Mouse (Mus musculus) kidney, postnatal 36 days (tissue): ENCODE data around the gene Sltm.
A peak's percentile ranks its signal among the peaks of the same experiment; 100 is the strongest.
"Not testable (repeated sequence)": the region's sequence is repeated elsewhere in the genome, so short reads cannot be mapped to it uniquely, and the experiment has no call there.

Experiments used
- DNase-seq, 2 experiments: peaks; one replicate each; pipeline ENCODE4 v3.0.0; 2021 to 2022; ENCODE audit warnings: mixed read lengths in 2 of 2

Gene Sltm

GRCm38 (mm10) chr9:70542305-70543041 lies at the start of gene Sltm:
TSS of gene Sltm (plus strand) at chr9:70542754.
- peak; percentile 99 to 100 for DNase-seq

- DNase-seq, result no peak
These were observed 49.5 kb upstream of the Sltm start for GRCm38 (mm10) chr9:70493038-70493437.

DNA sequence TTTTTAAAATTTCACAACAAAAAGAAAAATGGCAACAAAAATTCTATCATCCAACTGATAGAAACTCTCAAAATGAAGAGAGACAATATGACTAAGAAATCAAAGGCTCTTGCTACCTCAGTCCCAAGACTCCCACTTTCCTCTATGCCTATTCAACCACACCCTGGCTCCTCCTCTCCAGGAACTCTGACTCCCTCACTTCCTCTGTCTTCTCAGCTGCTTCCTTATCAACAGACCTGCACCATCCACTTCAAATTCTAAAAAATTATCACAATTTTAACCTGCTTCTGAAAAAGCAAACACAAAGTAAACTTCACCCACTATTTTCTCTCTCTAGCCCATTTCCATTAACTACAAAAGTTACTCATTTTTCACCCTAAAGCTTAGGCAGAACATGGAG lies 45.6 kb upstream of the Sltm start:
- DNase-seq, result no peak

DNA sequence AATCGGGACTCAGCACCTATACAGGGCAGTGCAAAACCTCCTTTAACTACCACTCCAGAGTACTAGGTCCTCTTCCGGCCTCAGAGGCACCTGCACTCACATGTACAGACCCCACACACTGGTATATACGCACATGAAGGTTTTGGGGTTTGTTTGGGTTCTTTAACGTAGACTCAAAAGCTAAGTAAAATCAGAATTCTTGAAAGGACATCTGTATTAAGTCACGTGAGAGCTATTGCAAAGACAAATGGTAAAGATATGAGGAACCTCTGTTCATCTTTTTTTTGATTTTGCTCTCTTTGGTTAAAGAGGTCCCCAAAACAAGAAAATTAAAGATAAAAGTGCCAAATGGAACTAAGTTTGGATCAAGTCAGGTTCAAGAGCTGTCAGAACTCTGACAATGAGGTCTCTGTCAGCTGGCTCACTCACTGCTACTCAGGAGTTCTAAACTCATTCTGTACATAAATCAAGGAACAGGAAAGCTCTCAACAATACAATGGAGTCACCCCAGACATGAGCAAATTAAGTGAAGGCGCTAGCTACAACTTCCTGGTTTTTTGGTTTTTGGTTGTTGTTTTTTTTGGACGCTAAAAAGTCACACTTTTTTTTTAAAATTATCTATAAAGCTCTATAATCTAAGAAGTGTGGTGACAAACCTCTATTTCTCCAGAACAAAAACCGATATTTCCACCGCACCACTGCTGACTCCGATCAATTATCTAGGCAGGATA lies 40.1 kb upstream of the Sltm start:
- no peak for DNase-seq

GRCm38 (mm10) chr9:70503015-70503603 lies 39.4 kb upstream of the Sltm start:
- DNase-seq, result peak; percentile 51 to 82

DNA sequence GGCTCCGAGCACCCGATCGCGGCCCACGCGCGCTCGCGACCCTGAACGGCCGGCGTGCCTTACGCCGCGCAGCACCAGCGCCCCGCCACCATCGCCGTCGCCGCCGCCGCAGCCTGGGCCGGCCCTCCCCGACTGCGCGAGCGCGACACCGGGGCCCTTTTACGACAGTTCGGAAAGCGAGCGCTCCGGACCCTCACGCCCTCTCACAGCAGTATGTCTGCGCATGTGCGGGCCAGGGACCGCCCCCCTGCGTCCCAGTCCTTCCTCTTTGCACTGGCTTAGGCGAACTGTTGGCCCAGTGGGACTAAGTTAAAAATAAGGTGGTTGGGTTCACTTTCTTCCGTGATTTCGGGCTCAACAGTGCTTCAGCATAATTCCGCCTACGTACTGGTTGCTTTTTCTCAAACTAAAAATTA lies 38.9 kb upstream of the Sltm start, which contains the start of gene Rnf111:
Gene Rnf111 (minus strand): TSS at position 100 of the 416 bp plus-strand sequence.
- peak; percentile 98 to 99 for DNase-seq

GRCm38 (mm10) chr9:70506186-70506585 lies 36.4 kb upstream of the Sltm start:
- no peak for DNase-seq

- DNase-seq, result peak in 1 of 2 experiments; percentile 10
These were observed 35.8 kb upstream of the Sltm start for GRCm38 (mm10) chr9:70506787-70507186.

DNA sequence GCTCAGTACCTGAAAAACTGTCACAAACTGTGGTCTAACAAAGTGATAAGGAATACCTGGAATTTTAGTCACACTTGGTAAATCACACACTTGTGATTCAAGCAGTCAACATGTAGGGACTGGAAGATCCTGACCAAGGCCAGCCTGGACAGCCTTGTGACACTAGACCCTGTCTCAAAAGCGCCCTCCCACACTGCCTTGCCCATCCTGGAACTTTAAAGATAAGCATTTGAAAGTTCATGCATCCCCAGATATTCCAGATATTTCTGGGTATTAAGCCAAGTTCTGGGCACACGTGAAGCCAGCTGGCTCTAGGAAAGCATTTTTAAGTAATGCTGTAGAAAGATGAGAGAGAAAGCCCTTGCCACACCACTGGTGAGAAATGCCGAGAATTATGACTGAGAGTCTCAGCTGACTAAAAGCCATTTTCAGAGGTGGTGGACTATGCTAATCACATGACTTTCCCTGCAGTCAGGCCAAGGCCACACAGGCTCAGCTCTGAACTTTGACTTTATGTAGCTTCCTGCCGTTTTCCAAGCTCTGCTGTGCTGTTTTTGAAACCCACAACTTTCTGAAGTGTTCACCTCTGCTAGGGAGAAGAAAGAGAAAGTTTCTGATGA lies 32.5 kb upstream of the Sltm start:
- peak; percentile 63 to 70 for DNase-seq

GRCm38 (mm10) chr9:70510998-70511583 lies 31.5 kb upstream of the Sltm start:
- DNase-seq, result peak; percentile 51 to 58

DNA sequence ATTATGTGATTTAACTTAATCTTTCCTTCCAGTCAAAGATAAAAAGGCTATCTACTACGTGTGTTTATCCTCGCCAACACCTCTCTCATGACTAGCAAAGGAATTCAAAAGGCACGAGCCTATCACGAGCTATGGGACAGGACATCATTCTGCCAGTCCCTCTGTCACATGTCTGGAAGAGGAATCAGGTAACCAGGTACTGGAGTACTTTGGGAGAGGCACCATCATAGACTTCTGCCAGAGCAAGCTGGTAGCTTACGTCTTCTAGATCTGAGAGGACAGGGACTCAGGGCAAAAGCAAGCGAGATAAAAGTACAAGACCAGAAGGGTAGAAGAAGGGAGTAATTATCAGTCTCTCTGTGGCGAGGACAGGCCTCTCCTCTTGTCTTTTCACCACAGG lies 30.9 kb upstream of the Sltm start:
- DNase-seq, result no peak

DNA sequence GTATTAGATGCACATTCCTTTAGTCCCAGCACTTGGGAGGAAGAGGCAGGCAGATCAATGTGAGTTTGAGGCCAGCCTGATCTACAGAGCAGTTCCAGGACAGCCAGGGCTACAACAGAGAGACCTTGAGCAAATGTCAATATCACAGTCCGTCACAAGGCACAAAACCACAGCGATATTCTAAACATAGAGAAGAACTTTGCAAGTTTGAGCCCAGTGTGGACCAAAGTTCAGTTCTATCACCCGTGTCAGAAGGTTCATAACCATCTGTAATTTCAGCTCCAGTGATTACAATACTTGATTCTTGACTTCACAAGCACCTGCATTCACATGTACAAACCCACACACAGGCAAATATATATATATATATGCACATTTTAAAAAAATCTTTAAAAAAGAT lies 21.9 kb upstream of the Sltm start:
- peak; percentile 25 to 36 for DNase-seq

GRCm38 (mm10) chr9:70523813-70524212 lies 18.7 kb upstream of the Sltm start:
- no peak for DNase-seq

DNA sequence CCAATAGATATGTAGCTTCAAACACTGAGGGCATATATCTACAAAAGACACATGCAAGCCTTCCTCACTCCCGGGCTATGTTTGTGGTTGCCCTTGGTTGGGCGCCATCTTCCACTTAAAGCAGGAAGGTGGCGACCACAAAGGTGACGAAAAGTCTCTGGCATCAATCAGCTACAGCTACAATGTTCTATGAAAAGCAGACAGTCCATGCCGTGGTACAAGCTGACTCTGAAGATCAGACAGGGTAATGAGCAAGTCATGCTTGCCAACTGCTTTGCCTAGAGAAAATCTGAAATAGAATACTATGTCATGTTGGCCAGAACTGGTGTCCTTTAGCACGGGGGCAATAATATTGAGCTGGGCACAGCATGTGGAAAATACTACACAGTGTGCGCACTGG lies 18.2 kb upstream of the Sltm start:
- no peak for DNase-seq

DNA sequence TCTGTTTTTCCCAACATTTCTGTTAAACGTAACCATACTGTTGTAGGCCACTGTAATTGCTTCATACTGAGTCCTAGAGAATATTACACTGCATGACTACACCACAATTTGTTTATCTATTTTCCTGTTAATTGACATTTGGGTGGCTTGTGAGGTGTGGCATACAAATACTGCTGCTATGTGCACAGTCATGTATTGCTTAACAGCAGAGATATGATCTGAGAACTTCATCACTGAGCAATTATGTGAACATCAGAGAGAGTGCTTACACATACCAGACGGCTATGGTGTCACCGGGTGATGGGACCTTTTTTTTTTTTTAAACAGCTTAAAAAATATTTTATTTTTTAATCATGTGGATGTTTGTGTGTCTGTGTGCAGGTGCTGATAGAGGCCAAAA lies 9.2 kb upstream of the Sltm start:
- no peak for DNase-seq

DNA sequence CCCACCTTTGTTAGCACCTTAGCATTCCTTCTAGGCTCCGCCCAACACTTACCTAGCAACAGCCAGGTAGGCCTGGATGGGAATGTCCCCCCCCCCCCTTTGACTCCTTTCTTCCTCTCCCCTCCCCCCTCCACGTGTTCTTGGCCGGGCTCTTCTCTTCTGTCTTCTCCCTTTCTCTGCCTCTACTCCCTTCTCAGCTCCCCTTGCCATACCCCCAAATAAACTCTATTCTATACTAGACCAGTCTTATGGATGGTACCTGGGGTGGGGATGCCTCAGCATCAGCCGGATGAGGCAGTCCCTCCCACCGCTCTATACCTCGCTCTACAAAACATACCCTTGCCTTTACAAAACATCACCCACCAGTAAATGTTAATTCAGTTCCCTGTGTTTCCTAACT lies 970 bp upstream of the Sltm start:
- no peak for DNase-seq

DNA sequence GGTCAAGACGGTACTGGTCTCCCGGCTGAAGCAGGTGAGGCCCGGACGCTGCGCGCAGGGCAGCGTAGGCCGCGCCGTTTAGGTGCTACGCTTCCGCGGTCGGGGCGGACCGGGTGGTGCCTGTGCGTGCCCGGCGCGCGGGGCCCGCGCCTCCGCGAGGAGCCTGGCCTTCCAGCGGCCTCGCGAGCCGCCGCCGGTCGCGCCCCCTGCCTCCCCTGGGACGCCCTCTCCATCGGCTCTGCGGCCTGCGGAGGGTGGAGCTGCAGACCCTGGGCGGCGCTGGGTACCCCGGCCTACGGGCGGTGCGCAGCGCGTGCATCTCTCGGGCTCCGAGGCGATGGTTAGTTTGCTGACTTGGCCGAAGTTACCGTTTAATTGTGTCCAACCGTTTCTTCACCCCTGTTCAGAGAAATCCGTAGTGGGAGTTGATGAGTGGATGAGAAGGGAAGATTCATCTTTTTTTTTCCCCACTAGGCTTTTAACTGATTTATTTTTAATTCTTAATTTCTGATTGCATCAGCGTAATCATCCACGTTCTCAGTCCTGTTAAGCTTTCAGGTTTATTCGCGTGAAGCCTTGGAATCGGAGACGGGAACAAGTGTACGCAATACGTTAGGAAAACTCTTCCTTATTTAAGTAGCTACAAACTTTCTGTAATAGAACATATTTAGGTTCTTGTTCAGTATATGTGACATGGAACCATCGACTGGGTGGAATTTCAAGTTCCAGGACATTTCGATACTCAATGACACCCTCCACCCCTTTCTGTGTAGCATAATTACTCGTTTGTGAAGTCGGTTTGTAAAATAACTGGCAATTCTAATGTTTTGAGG lies 710 bp downstream of the Sltm start:
- peak; percentile 61 to 73 for DNase-seq

DNA sequence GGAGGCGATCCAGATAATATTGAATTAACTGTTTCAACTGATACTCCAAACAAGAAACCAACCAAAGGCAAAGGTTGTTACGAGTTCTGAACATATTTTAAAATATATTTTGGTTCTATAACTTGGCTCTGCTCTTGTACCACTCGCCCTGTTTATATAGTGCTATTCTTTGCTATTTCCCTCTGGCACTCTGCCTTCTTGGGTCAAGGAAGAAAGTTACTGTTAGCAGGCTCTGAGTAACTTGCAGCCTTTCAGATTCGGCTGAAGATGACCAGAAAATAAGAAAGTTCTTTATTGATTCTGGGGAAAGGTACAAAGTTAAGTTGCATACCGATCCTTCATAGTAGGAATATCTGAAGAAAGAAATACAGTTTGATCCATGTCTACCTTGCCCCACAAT lies 1.4 kb downstream of the Sltm start:
- DNase-seq, result no peak

GRCm38 (mm10) chr9:70544831-70545230 lies 2.3 kb downstream of the Sltm start:
- no peak for DNase-seq

DNA sequence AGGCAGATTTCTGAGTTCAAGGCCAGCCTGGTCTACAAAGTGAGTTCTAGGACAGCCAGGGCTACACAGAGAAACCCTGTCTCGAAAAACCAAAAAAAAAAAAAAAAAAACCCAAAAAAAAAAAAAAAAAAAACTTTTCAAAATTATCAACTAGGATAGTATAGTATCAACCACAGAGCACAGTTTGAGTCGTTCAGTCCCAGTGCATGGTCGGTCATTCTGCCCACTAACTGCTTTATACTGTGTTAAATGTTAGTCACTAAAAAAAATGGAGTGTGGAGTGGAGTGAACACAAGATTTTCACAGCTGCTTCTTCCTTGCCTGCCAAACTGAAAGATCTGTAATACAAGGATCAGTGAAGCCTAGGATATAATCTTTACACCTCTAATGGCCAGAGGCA lies 4.0 kb downstream of the Sltm start:
- DNase-seq, result not testable (repeated sequence)

- no peak for DNase-seq
These were observed 5.8 kb downstream of the Sltm start for GRCm38 (mm10) chr9:70548304-70548703.

- peak in 1 of 2 experiments; percentile 55 for DNase-seq
These were observed 9.0 kb downstream of the Sltm start for GRCm38 (mm10) chr9:70551524-70551923.
